Mouse (Mus musculus): ENCODE results near the gene Tcf12. TPM values are rescaled to one million over a fixed set of nuclear protein-coding genes. Genes with fewer than 3 reads are reported as not detected.

Tcf12 gene
- total and polyA plus RNA-seq, 2 experiments from 2014 or later, result 37.4 to 122 TPM

DNA sequence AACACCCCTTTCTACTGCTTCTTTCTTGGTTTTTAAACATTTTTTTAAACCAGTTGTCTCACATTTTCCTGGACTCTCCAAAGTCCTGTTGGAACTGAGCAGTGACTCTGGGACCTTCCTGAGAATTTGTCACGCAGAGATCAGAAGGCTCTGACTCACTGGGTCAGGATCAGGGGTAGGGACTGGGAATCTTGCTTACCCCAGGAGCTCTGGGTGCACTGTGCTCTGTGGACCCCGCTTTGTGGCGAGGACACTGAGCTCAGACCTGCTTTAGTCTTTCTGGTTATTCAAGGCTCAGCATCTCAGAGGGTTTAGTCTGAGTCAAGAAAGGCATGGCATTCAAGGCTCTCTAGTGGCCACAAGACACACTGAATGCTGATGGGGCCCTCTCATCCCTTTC is 281.9 kb downstream of the Tcf12 start:
- Histone ChIP-seq H3K9me3 (ENCODE audit: low read length) (no peaks in the 10 kb centered on the region), H3K36me3 (ENCODE audit: insufficient read depth, low read length) (no peaks in the 10 kb centered on the region), H3K27me3 (ENCODE audit: insufficient read depth, low read length) (no peaks in the 10 kb centered on the region), H3K4me2 (ENCODE audit: low read depth, low read length, poor library complexity, severe bottlenecking) (no peak overlapping the region), H3K27ac (ENCODE audit: low read depth, low read length) (no peak overlapping the region), H3K4me1 (ENCODE audit: insufficient read depth, low read length) (no peaks in the 10 kb centered on the region), H3K9ac (replicated peaks; ENCODE audit: low read length, poor library complexity, severe bottlenecking) (no peak overlapping the region), H3K4me3 (ENCODE audit: low read depth, low read length) (no peak overlapping the region)
- DNase-seq (ENCODE audit: low spot score), result no peak
- 86% methylated on average over 3 of the region's 3 CpGs for WGBS
- no peak for TF ChIP-seq CTCF (IDR thresholded peaks at IDR 0.05)
- no peak for ATAC-seq (ENCODE audit: low FRiP score)

GRCm38 (mm10) chr9:71829137-71829536 is 282.5 kb downstream of the Tcf12 start:
- Histone ChIP-seq H3K36me3 (ENCODE audit: insufficient read depth, low read length) (no peaks in the 10 kb centered on the region), H3K27me3 (ENCODE audit: insufficient read depth, low read length) (no peaks in the 10 kb centered on the region), H3K4me2 (ENCODE audit: low read depth, low read length, poor library complexity, severe bottlenecking) (no peak overlapping the region), H3K9me3 (ENCODE audit: low read length) (no peaks in the 10 kb centered on the region), H3K27ac (ENCODE audit: low read depth, low read length) (no peak overlapping the region), H3K4me1 (ENCODE audit: insufficient read depth, low read length) (no peaks in the 10 kb centered on the region), H3K4me3 (ENCODE audit: low read depth, low read length) (no peak overlapping the region), H3K9ac (replicated peaks; ENCODE audit: low read length, poor library complexity, severe bottlenecking) (no peak overlapping the region)
- WGBS, result 80% methylated on average over 6 of the region's 6 CpGs
- ATAC-seq (ENCODE audit: low FRiP score) (no peak), DNase-seq (ENCODE audit: low spot score) (no peak)
- TF ChIP-seq CTCF (IDR thresholded peaks at IDR 0.05), result no peak

GRCm38 (mm10) chr9:71827371-71827770 is 284.3 kb downstream of the Tcf12 start:
- ATAC-seq (ENCODE audit: low FRiP score) (no peak), DNase-seq (ENCODE audit: low spot score) (no peak)
- no peak for TF ChIP-seq CTCF (IDR thresholded peaks at IDR 0.05)
- no peak overlapping the region for H3K4me2 ChIP-seq (ENCODE audit: low read depth, low read length, poor library complexity, severe bottlenecking)
- H3K27ac ChIP-seq (ENCODE audit: low read depth, low read length), result no peak overlapping the region
- no peaks in the 10 kb centered on the region for H3K9me3 ChIP-seq (ENCODE audit: low read length)
- H3K4me3 ChIP-seq (ENCODE audit: low read depth, low read length), result no peak overlapping the region
- no peaks in the 10 kb centered on the region for H3K27me3 ChIP-seq (ENCODE audit: insufficient read depth, low read length)
- no peak overlapping the region for H3K9ac ChIP-seq (replicated peaks; ENCODE audit: low read length, poor library complexity, severe bottlenecking)
- H3K36me3 ChIP-seq (ENCODE audit: insufficient read depth, low read length), result no peaks in the 10 kb centered on the region
- H3K4me1 ChIP-seq (ENCODE audit: insufficient read depth, low read length), result no peaks in the 10 kb centered on the region
- WGBS, result 89% methylated on average over 5 of the region's 5 CpGs

DNA sequence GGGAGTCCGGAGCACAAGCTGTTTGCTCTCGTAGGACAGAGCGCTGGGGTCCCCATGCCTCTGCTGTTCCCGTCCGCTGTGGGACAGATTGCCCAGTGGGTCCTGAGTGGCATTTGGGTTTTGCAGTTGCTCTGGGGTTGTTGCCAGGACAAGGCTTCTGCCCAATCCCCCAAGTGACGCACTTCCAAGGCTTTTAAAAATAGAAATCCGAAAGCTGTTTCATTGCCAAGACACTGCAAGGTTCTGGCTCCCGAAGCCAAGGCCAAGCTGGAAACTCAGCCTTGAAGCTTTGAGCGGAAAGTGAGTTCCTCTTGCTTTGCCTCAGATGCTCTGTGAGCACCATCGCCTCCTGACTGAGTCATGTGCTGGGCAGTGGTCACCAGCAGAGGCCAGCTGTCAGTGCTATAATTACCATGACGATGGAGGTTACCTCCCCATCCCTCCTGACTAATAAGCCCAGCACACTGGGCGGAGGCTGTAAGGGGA is 285.6 kb downstream of the Tcf12 start:
- WGBS, result 60% methylated on average over 12 of the region's 12 CpGs
- H3K9ac ChIP-seq (replicated peaks; ENCODE audit: low read length, poor library complexity, severe bottlenecking), result no peak overlapping the region
- ATAC-seq (ENCODE audit: low FRiP score) (peak; percentile 44), DNase-seq (ENCODE audit: low spot score) (peak; percentile 86)
- no peak overlapping the region for H3K27ac ChIP-seq (ENCODE audit: low read depth, low read length)
- no peaks in the 10 kb centered on the region for H3K4me1 ChIP-seq (ENCODE audit: insufficient read depth, low read length)
- no peak overlapping the region for H3K4me3 ChIP-seq (ENCODE audit: low read depth, low read length)
- H3K4me2 ChIP-seq (ENCODE audit: low read depth, low read length, poor library complexity, severe bottlenecking), result 0 out of 2 replicates have a peak overlapping the region, but pooled peaks have one; percentile 6
- no peaks in the 10 kb centered on the region for H3K9me3 ChIP-seq (ENCODE audit: low read length)
- H3K36me3 ChIP-seq (ENCODE audit: insufficient read depth, low read length), result no peaks in the 10 kb centered on the region
- no peaks in the 10 kb centered on the region for H3K27me3 ChIP-seq (ENCODE audit: insufficient read depth, low read length)
- TF ChIP-seq CTCF (IDR thresholded peaks at IDR 0.05), result no peak

GRCm38 (mm10) chr9:71822003-71822402 is 289.7 kb downstream of the Tcf12 start:
- H3K27ac ChIP-seq (ENCODE audit: low read depth, low read length), result no peak overlapping the region
- no peak for DNase-seq (ENCODE audit: low spot score)
- ATAC-seq (ENCODE audit: low FRiP score), result no peak
- H3K4me2 ChIP-seq (ENCODE audit: low read depth, low read length, poor library complexity, severe bottlenecking), result no peak overlapping the region
- no peaks in the 10 kb centered on the region for H3K27me3 ChIP-seq (ENCODE audit: insufficient read depth, low read length)
- no peaks in the 10 kb centered on the region for H3K9me3 ChIP-seq (ENCODE audit: low read length)
- no peaks in the 10 kb centered on the region for H3K36me3 ChIP-seq (ENCODE audit: insufficient read depth, low read length)
- no peaks in the 10 kb centered on the region for H3K4me1 ChIP-seq (ENCODE audit: insufficient read depth, low read length)
- no peak overlapping the region for H3K4me3 ChIP-seq (ENCODE audit: low read depth, low read length)
- no peak overlapping the region for H3K9ac ChIP-seq (replicated peaks; ENCODE audit: low read length, poor library complexity, severe bottlenecking)
- TF ChIP-seq CTCF (IDR thresholded peaks at IDR 0.05), result no peak
- WGBS, result 86% methylated on average over 3 of the region's 3 CpGs

DNA sequence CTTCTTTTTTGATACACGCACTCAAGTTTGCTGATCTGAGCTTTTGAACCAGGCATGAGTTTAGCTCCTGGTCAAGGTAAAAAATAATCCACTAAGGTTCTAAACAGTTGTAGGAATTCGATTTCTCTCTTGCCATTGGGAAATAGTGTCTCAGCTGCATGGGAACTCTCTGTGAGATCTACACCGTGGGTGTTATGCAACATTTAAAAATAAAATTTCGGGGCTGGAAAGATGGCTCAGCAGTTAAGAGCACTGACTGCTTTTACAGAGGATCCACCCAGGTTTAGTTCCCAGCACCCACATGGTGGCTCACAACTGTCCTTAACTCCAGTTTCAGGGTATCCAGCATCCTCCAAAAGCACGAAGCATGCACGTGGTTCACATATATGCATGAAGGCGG is 293.2 kb downstream of the Tcf12 start:
- H3K9ac ChIP-seq (replicated peaks; ENCODE audit: low read length, poor library complexity, severe bottlenecking), result no peak overlapping the region
- no peak for TF ChIP-seq CTCF (IDR thresholded peaks at IDR 0.05)
- no peak overlapping the region for H3K27ac ChIP-seq (ENCODE audit: low read depth, low read length)
- ATAC-seq (ENCODE audit: low FRiP score) (no peak), DNase-seq (ENCODE audit: low spot score) (no peak)
- H3K36me3 ChIP-seq (ENCODE audit: insufficient read depth, low read length), result no peaks in the 10 kb centered on the region
- no peak overlapping the region for H3K4me2 ChIP-seq (ENCODE audit: low read depth, low read length, poor library complexity, severe bottlenecking)
- H3K27me3 ChIP-seq (ENCODE audit: insufficient read depth, low read length), result no peaks in the 10 kb centered on the region
- WGBS, result 93% methylated on average over 7 of the region's 7 CpGs
- no peak overlapping the region for H3K4me3 ChIP-seq (ENCODE audit: low read depth, low read length)
- no peaks in the 10 kb centered on the region for H3K4me1 ChIP-seq (ENCODE audit: insufficient read depth, low read length)
- no peaks in the 10 kb centered on the region for H3K9me3 ChIP-seq (ENCODE audit: low read length)

Measured in midbrain, postnatal 0 days (tissue).